In genomic region chr7:105809836-105810235, GRCm38 (mm10) we compare ENCODE assay signal across 9 mouse cellular contexts. TPM values are rescaled to one million over a fixed set of nuclear protein-coding genes. Genes with fewer than 3 reads are reported as not detected.
DNase-seq lines count a peak whose midpoint lies in the region; ATAC-seq lines count a peak whose summit lies in the region.
"Had no signal": no experiment of that assay in that cellular context is flagged by ENCODE, and none has a peak within 500 bp of the region (broad histone marks: within the 10 kb centered on the region; RNA-seq: fewer than 3 reads in every experiment).

No protein-coding gene starts in this region.

- H3K4me1 ChIP-seq in liver, embryonic 11.5 days (replicated peaks; ENCODE audit: control insufficient read depth, insufficient read depth, low read length), result peaks cover 9% of the 10 kb centered on the region

- H3K27me3 ChIP-seq in liver, embryonic 11.5 days (replicated peaks; ENCODE audit: control insufficient read depth, insufficient read depth, low read length), result no peaks in the 10 kb centered on the region

- WGBS in liver, embryonic 11.5 days, result 68% methylated on average over 7 of the region's 7 CpGs

- peak; percentile 16 for DNase-seq in cerebellum, adult 9-10 months
- DNase-seq in cerebellum, postnatal 4 days (ENCODE audit: low spot score in 2 of 2), result no peak
- peak; percentile 11 for DNase-seq in thymus, postnatal 4 days
- no peak for DNase-seq in thymus, postnatal 14 days
- no peak for DNase-seq in liver, embryonic 11.5 days (ENCODE audit: low spot score)
- no peak for DNase-seq in frontal cortex, postnatal 14 days (ENCODE audit: low spot score in 2 of 2)
- DNase-seq in left cerebral cortex, postnatal 14 days (ENCODE audit: low spot score in 2 of 2), result no peak
- DNase-seq in left cerebral cortex, postnatal 25 days (ENCODE audit: low spot score in 2 of 2), result no peak
- DNase-seq: kidney, adult 18-20 months had no signal

- peaks cover 12% of the 10 kb centered on the region for H3K36me3 ChIP-seq in liver, embryonic 11.5 days (ENCODE audit: control insufficient read depth, insufficient read depth, low read length)

- peak overlapping the region; percentile 92 for H3K4me3 ChIP-seq in liver, embryonic 11.5 days (ENCODE audit: low read depth, low read length)

- intact Hi-C loops in left cerebral cortex, postnatal 14 days (cut with DNase I), result loop anchor here (2.0 to 5.0 kb wide), 3 partner anchors 43 to 158 kb away; partner anchors contain the start of genes Dnhd1, Ilk and Rrp8
- intact Hi-C loops in left cerebral cortex, postnatal 25 days (cut with DNase I), result loop anchor here (2.0 to 5.0 kb wide), 6 partner anchors 57 to 328 kb away; partner anchors contain the start of genes Cavin3, Dnhd1, Smpd1 and Taf10

- peak overlapping the region; percentile 85 for H3K4me2 ChIP-seq in liver, embryonic 11.5 days

- no peak for ATAC-seq in liver, embryonic 11.5 days (replicated peaks; ENCODE audit: low FRiP score)

- H3K27ac ChIP-seq in liver, embryonic 11.5 days (ENCODE audit: low read depth, low read length), result peak overlapping the region; percentile 66; the same call in 1 of the 2 replicates

- no peaks in the 10 kb centered on the region; the same call in 1 of the 2 replicates for H3K9me3 ChIP-seq in liver, embryonic 11.5 days (ENCODE audit: control insufficient read depth, low read length)

- peak overlapping the region; percentile 99 for H3K9ac ChIP-seq in liver, embryonic 11.5 days (ENCODE audit: low read depth, low read length)

RNA-seq across cellular contexts. Expression of gene Mrpl17, which starts 1.1 kb away (rescaled TPM):
- polyA plus RNA-seq in liver, embryonic 11.5 days (2014; fragmentation: Nextera tagmentation; extraction: Ambion mirVana), result 432 and 453 TPM in 2 replicates
- 100 to 1,000 TPM; 115 to 117 TPM for total RNA-seq in left cerebral cortex, postnatal 14 days (2021)
- 100 to 1,000 TPM in 1 of 2 experiments, 10 to 100 TPM in 1; 98.3 to 105 TPM for total RNA-seq in left cerebral cortex, postnatal 25 days (2021)

RNA-seq across cellular contexts. Expression of gene Dchs1, which starts 22.4 kb away (rescaled TPM):
- 5.0 and 5.8 TPM in 2 replicates for polyA plus RNA-seq in liver, embryonic 11.5 days (2014; fragmentation: Nextera tagmentation; extraction: Ambion mirVana)
- total RNA-seq in left cerebral cortex, postnatal 14 days (2021), result 10 to 100 TPM; 16.4 to 18.7 TPM
- total RNA-seq in left cerebral cortex, postnatal 25 days (2021), result 10 to 100 TPM; 10.9 to 11.3 TPM

RNA-seq across cellular contexts. Expression of gene Tpp1, which starts 57.8 kb away (rescaled TPM):
- 77.3 and 80.0 TPM in 2 replicates for polyA plus RNA-seq in liver, embryonic 11.5 days (2014; fragmentation: Nextera tagmentation; extraction: Ambion mirVana)
- 10 to 100 TPM; 43.8 to 46.5 TPM for total RNA-seq in left cerebral cortex, postnatal 14 days (2021)
- total RNA-seq in left cerebral cortex, postnatal 25 days (2021), result 10 to 100 TPM; 54.2 to 60.3 TPM

Comparison
In these comparisons a context has a peak if more than half of its experiments do, and no peak if none do; other contexts are left out.
1. DNase-seq: peak in cerebellum, adult 9-10 months (single experiment) and thymus, postnatal 4 days (single experiment); none in cerebellum, postnatal 4 days (0 of 2), thymus, postnatal 14 days (single experiment), liver, embryonic 11.5 days (single experiment), frontal cortex, postnatal 14 days (0 of 2), left cerebral cortex, postnatal 14 days (0 of 2) and left cerebral cortex, postnatal 25 days (0 of 2).